Mouse (Mus musculus): ENCODE data around the gene Tmem54. TPM values are rescaled to one million over a fixed set of nuclear protein-coding genes. Genes with fewer than 3 reads are reported as not detected.

Tmem54 gene
- polyA plus RNA-seq, 1 experiment from 2014 or later = 7.3 TPM

DNA sequence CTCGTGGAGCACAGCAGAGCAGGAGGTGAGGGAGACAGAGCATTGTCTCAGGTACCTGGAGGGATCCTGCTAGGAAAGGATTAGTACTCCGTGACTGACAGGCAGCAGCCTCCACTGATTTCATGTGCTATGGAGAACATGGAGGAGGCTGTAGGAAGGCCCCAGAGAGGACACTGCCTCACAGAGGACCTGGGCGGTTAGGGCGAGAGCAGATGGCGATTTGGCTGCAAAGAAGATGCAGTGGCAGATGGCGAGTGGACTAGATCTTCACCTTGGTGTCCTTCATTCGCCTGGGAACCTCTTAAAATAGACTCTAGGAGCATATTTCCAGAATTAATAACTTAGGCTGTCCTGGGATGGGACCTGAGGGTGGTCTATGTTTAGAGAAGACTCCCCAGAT is 24.3 kb upstream of the Tmem54 start:
- Histone ChIP-seq H3K27ac (no peak overlapping the region), H3K36me3 (peaks cover 82% of the 10 kb centered on the region), H3K9me3 (replicated peaks) (no peaks in the 10 kb centered on the region), H3K4me3 (no peak overlapping the region), H3K27me3 (ENCODE audit: low read depth, poor library complexity, severe bottlenecking) (no peaks in the 10 kb centered on the region), H3K4me1 (no peaks in the 10 kb centered on the region)
- DNase-seq (ENCODE audit: low spot score) = no peak
- 88% methylated on average over 7 of the region's 7 CpGs for WGBS

DNA sequence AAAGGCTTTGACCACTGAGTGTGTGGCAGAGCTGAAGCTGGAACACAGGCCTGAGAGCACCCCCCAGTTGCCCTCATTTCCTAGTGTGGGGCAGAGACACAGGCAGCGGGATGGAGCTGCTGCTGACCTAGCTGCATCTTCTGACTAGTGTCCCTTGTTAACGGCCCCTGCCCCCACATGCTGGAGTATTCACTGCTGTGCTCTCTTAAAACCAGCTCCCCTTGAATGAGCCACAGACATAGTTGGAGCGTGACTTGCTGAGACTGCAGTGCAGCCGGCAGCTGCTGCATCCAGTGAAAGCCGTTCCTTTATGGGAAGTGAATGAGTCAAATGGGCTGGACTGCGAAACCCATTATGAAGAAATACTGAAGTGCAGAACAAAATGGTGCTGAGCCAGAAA is 23.8 kb upstream of the Tmem54 start:
- DNase-seq (ENCODE audit: low spot score) = no peak
- H3K27me3 ChIP-seq (ENCODE audit: low read depth, poor library complexity, severe bottlenecking) = no peaks in the 10 kb centered on the region
- 86% methylated on average over 6 of the region's 6 CpGs for WGBS
- no peak overlapping the region for H3K4me3 ChIP-seq
- H3K4me1 ChIP-seq = no peaks in the 10 kb centered on the region
- H3K9me3 ChIP-seq (replicated peaks) = no peaks in the 10 kb centered on the region
- peaks cover 77% of the 10 kb centered on the region for H3K36me3 ChIP-seq
- H3K27ac ChIP-seq = no peak overlapping the region

DNA sequence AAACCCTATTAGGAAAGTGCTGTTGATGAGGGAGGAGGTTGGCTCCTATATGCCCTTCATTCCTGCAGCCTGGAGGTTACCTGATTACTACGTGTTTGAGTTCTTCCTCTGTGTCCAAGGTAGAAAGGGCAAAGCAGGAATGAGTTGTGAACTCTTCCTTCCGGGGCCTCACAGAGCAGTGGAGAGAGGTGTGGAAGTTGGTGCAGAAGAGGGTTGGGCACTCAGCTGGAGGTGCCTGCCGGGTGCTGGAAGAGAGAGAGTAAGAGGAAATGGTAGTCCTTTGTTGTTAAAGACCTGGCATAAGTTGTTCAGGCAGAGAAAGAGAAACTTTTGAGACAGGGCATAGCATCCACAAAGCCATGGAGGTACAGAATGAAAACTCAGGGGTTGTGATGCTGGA is 23.4 kb upstream of the Tmem54 start:
- WGBS = 78% methylated on average over 3 of the region's 3 CpGs
- DNase-seq (ENCODE audit: low spot score) = no peak
- H3K27me3 ChIP-seq (ENCODE audit: low read depth, poor library complexity, severe bottlenecking) = no peaks in the 10 kb centered on the region
- peaks cover 73% of the 10 kb centered on the region for H3K36me3 ChIP-seq
- H3K9me3 ChIP-seq (replicated peaks) = no peaks in the 10 kb centered on the region
- H3K4me3 ChIP-seq = no peak overlapping the region
- no peak overlapping the region for H3K27ac ChIP-seq
- no peaks in the 10 kb centered on the region for H3K4me1 ChIP-seq

DNA sequence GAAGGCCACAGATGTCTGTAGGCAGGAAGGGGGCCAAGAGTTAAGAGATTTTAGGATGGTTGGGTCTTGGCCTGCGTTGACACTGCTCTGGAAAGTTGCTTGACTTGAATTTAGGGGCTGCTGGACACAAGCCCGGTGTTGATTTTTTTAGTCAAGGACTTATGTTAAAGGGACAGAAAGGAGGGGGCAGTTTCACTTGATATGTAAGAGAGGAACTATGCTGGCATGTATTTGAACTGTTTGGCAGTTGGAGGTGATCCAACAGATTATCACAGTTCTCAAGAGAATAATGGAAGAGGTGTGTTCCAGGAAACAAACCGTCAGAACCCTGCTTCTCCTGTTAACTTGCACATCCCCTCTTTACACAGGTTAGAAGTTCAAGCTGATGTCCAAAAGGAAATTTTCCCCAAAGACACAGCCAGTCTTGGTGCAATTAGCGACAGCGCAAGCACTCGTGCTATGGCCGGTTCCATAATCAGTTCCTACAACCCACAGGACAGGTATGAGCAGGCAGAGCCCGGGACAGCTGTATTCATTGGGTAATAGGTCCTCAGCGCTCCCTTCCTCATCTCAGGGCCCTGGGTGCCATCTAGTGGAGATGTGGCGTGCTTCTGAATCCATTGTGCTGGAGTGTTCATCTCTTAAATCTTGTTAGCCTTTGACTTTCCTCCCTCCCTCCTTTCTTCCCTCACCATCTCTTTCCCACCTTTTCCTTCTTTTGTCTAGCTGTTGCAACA is 22.8 kb upstream of the Tmem54 start:
- H3K27me3 ChIP-seq (ENCODE audit: low read depth, poor library complexity, severe bottlenecking) = no peaks in the 10 kb centered on the region
- peaks cover 67% of the 10 kb centered on the region for H3K36me3 ChIP-seq
- no peaks in the 10 kb centered on the region for H3K9me3 ChIP-seq (replicated peaks)
- H3K4me3 ChIP-seq = no peak overlapping the region
- peak; percentile 68 for DNase-seq (ENCODE audit: low spot score)
- H3K27ac ChIP-seq = no peak overlapping the region
- 51% methylated on average over 10 of the region's 10 CpGs for WGBS
- H3K4me1 ChIP-seq = no peaks in the 10 kb centered on the region

GRCm38 (mm10) chr4:129084896-129085295 is 20.5 kb upstream of the Tmem54 start:
- WGBS = 95% methylated on average over 9 of the region's 9 CpGs
- peaks cover 43% of the 10 kb centered on the region for H3K36me3 ChIP-seq
- no peak for DNase-seq (ENCODE audit: low spot score)

GRCm38 (mm10) chr4:129086078-129086477 is 19.3 kb upstream of the Tmem54 start:
- WGBS = 30% methylated on average over 8 of the region's 8 CpGs
- Histone ChIP-seq H3K27ac (no peak overlapping the region), H3K4me3 (no peak overlapping the region), H3K27me3 (ENCODE audit: low read depth, poor library complexity, severe bottlenecking) (no peaks in the 10 kb centered on the region), H3K36me3 (peaks cover 31% of the 10 kb centered on the region), H3K4me1 (no peaks in the 10 kb centered on the region), H3K9me3 (replicated peaks) (no peaks in the 10 kb centered on the region)
- peak; percentile 77 for DNase-seq (ENCODE audit: low spot score)

More at GRCm38 (mm10) chr4:129084896-129085295, 20.5 kb upstream of the Tmem54 start:
- H3K27me3 ChIP-seq (ENCODE audit: low read depth, poor library complexity, severe bottlenecking) = no peaks in the 10 kb centered on the region
- H3K4me3 ChIP-seq = no peak overlapping the region
- no peak overlapping the region for H3K27ac ChIP-seq
- no peaks in the 10 kb centered on the region for H3K4me1 ChIP-seq
- H3K9me3 ChIP-seq (replicated peaks) = no peaks in the 10 kb centered on the region

GRCm38 (mm10) chr4:129087850-129088249 is 17.5 kb upstream of the Tmem54 start:
- 52% methylated on average over 5 of the region's 5 CpGs for WGBS

DNA sequence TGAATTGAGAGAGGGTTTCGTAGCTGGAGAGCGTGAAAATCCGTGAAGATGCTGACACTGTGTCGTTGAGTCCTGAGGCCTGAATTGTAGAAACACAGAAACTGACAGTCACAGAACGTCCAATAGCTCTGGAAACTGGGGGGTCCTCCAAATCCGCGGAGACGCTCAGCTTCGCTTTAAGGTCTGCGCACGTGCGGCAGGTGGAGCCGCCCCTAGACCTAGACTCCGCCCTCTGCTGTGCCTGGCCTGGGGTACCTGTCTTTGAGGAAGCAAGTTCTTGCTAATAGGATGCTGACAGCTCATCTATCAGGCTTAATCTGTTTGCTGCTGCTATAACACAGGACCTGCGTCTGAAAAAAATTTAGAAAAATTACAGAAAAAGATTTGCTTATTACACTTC is 10.1 kb upstream of the Tmem54 start:
- Histone ChIP-seq H3K9me3 (replicated peaks) (no peaks in the 10 kb centered on the region), H3K4me1 (no peaks in the 10 kb centered on the region), H3K36me3 (no peaks in the 10 kb centered on the region), H3K4me3 (no peak overlapping the region), H3K27ac (no peak overlapping the region), H3K27me3 (ENCODE audit: low read depth, poor library complexity, severe bottlenecking) (peaks cover 18% of the 10 kb centered on the region)
- DNase-seq (ENCODE audit: low spot score) = no peak
- WGBS = 30% methylated on average over 15 of the region's 15 CpGs

More at GRCm38 (mm10) chr4:129087850-129088249, 17.5 kb upstream of the Tmem54 start:
- Histone ChIP-seq H3K4me1 (no peaks in the 10 kb centered on the region), H3K27ac (no peak overlapping the region), H3K36me3 (peaks cover 22% of the 10 kb centered on the region), H3K9me3 (replicated peaks) (no peaks in the 10 kb centered on the region), H3K27me3 (ENCODE audit: low read depth, poor library complexity, severe bottlenecking) (no peaks in the 10 kb centered on the region), H3K4me3 (no peak overlapping the region)
- DNase-seq (ENCODE audit: low spot score) = no peak

DNA sequence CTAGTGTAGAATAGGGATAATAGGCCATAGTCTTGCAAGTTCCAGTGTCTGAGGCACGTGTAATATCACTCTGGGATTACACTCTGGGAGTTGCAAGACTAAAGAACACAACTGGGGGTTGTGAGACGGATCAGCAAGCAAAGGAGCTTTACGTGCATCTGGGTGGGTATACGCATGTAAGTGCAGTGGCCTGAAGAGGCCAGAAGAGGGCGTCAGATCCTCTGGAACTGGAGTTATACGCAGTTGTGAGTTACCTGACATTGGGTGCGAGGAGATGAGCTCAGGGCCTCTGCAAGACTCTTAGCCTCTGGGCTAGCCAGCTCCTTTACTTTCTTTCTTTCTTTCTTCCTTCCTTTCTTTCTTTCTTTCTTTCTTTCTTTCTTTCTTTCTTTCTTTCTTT is 8.3 kb upstream of the Tmem54 start:
- no peaks in the 10 kb centered on the region for H3K4me1 ChIP-seq
- no peak overlapping the region for H3K27ac ChIP-seq
- no peaks in the 10 kb centered on the region for H3K36me3 ChIP-seq
- WGBS = 83% methylated on average over 7 of the region's 7 CpGs
- H3K9me3 ChIP-seq (replicated peaks) = no peaks in the 10 kb centered on the region
- H3K27me3 ChIP-seq (ENCODE audit: low read depth, poor library complexity, severe bottlenecking) = peaks cover 18% of the 10 kb centered on the region
- no peak overlapping the region for H3K4me3 ChIP-seq
- DNase-seq (ENCODE audit: low spot score) = no peak

GRCm38 (mm10) chr4:129102133-129102829 is 3.1 kb upstream of the Tmem54 start:
- Histone ChIP-seq H3K36me3 (no peaks in the 10 kb centered on the region), H3K4me3 (no peak overlapping the region), H3K9me3 (replicated peaks) (no peaks in the 10 kb centered on the region), H3K4me1 (peaks cover 17% of the 10 kb centered on the region), H3K27me3 (ENCODE audit: low read depth, poor library complexity, severe bottlenecking) (peaks cover 43% of the 10 kb centered on the region), H3K27ac (no peak overlapping the region)
- 84% methylated on average over 14 of the region's 14 CpGs for WGBS
- DNase-seq (ENCODE audit: low spot score) = no peak

DNA sequence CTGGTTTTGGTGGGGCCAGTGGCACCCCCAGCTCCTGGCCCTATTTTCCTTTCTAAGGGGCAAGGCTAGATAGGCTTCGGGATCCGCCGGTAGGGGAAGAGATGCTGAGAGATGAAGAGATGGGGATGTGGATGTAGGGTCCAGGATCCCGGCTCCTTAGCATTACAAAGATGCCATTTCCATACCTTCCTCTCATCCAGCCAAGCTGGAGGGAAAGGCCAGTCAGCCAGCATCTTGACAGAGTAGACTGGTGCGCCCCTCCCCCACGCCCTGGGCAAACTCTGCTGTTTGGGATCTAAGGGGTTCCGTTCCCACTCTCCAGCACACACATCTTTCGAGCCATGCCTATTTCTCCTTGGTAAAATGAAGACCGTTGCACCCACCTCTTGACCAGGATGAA is 725 bp downstream of the Tmem54 start:
- Histone ChIP-seq H3K27ac (no peak overlapping the region), H3K27me3 (ENCODE audit: low read depth, poor library complexity, severe bottlenecking) (peaks cover 58% of the 10 kb centered on the region), H3K4me3 (peak overlapping the region; percentile 49; the same call in 1 of the 2 replicates), H3K9me3 (replicated peaks) (no peaks in the 10 kb centered on the region), H3K4me1 (peaks cover 22% of the 10 kb centered on the region), H3K36me3 (no peaks in the 10 kb centered on the region)
- 10% methylated on average over 9 of the region's 9 CpGs for WGBS
- DNase-seq (ENCODE audit: low spot score) = no peak

DNA sequence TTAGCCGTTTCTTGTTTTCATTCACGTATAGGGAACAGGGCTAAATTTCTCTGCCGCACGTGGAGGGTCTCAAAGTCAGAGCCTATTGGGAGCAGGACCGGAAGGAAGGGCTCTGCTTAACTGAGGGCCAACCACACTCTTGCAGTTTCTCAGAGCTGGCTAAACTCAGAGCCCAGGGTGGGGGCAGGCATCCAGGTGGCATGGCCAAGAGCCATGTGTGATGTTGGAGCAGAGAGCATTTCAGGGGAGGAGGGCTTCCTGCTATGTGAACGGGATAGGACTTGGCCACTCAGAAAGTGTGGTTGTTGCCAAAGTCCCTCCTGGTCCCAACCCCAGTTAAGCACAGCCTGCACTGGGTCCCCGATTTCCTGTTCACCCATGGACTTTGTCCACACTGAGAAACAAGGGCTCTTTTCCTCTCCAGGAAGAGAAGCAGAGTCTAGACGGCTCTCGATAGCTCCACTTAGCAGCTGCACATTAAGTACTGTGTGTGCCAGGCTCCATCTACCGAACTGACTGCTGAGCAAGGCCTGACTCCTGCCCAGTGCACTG is 2.1 kb downstream of the Tmem54 start:
- Histone ChIP-seq H3K4me3 (no peak overlapping the region), H3K36me3 (no peaks in the 10 kb centered on the region), H3K27me3 (ENCODE audit: low read depth, poor library complexity, severe bottlenecking) (peaks cover 62% of the 10 kb centered on the region), H3K27ac (no peak overlapping the region), H3K9me3 (replicated peaks) (no peaks in the 10 kb centered on the region), H3K4me1 (peaks cover 30% of the 10 kb centered on the region)
- peak; percentile 29 for DNase-seq (ENCODE audit: low spot score)
- WGBS = 76% methylated on average over 10 of the region's 10 CpGs

- WGBS = 91% methylated on average over 7 of the region's 7 CpGs
- no peaks in the 10 kb centered on the region for H3K9me3 ChIP-seq (replicated peaks)
- H3K4me1 ChIP-seq = peaks cover 38% of the 10 kb centered on the region
- H3K4me3 ChIP-seq = no peak overlapping the region
- no peak overlapping the region for H3K27ac ChIP-seq
- H3K36me3 ChIP-seq = no peaks in the 10 kb centered on the region
- no peak for DNase-seq (ENCODE audit: low spot score)
- peaks cover 62% of the 10 kb centered on the region for H3K27me3 ChIP-seq (ENCODE audit: low read depth, poor library complexity, severe bottlenecking)
These were observed 3.3 kb downstream of the Tmem54 start for GRCm38 (mm10) chr4:129108624-129109023.
